20 mouse cellular contexts compared by ENCODE assay signal in the genomic region with DNA sequence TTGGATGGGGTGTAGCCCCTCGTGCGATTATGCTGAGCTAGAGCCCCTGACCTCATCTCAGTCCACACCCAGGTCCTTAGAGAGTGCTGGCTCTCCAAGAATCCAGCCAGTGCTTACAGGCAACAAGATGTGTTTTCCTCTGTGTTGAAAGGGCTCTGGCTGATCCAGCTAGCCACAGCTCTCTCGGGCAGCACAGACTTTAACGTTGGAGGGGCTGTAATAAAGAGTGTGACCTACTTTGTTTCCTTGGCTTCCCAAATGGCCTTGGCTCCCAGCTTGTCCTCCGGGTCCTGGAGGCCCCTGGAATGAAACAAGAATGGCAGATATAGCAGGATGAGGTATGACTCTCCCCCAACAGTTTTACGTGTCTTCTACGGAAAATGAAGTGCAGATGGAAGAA.
DNase-seq lines count a peak whose midpoint lies in the region; ATAC-seq lines count a peak whose summit lies in the region.
"Had no signal": no experiment of that assay in that cellular context is flagged by ENCODE, and none has a peak within 500 bp of the region (broad histone marks: within the 10 kb centered on the region; RNA-seq: fewer than 3 reads in every experiment).

No protein-coding gene starts in this region.

- no peak overlapping the region for H3K27ac ChIP-seq in heart, embryonic 11.5 days (ENCODE audit: low read depth, low read length)
- H3K27ac ChIP-seq: heart, embryonic 13.5 days; hindbrain, embryonic 14.5 days; macrophage; midbrain, embryonic 12.5 days had no signal

- WGBS in heart, embryonic 11.5 days (ENCODE audit: insufficient replicate concordance), result 76% methylated on average over 7 of the region's 7 CpGs

- no peaks in the 10 kb centered on the region for H3K4me1 ChIP-seq in heart, embryonic 11.5 days (ENCODE audit: control insufficient read depth, insufficient read depth, low read length)
- H3K4me1 ChIP-seq: midbrain, embryonic 12.5 days had no signal

- no peaks in the 10 kb centered on the region for H3K9me3 ChIP-seq in heart, embryonic 11.5 days (replicated peaks; ENCODE audit: control insufficient read depth, low read length)
- H3K9me3 ChIP-seq: heart, embryonic 13.5 days; midbrain, embryonic 12.5 days had no signal

- intact Hi-C loops in gastrocnemius, postnatal 36 days (cut with DNase I), result no loop called here

- no peaks in the 10 kb centered on the region for H3K36me3 ChIP-seq in heart, embryonic 11.5 days (ENCODE audit: control insufficient read depth, insufficient read depth, low read length)
- H3K36me3 ChIP-seq: heart, embryonic 13.5 days; midbrain, embryonic 12.5 days had no signal

- peak; percentile 59 to 82 for DNase-seq in heart, adult 18-20 months
- DNase-seq in gastrocnemius, adult 18-20 months (ENCODE audit: low spot score), result peak; percentile 61
- peak; percentile 31 to 41 for DNase-seq in gastrocnemius, postnatal 36 days
- DNase-seq in heart, postnatal 4 days, result peak; percentile 50
- DNase-seq in yolk sac, embryonic 10.5 days (ENCODE audit: low spot score), result no peak
- no peak for DNase-seq in adrenal gland, adult (ENCODE audit: inconsistent age in 2 of 2, low spot score in 1 of 2)
- DNase-seq: B cell, adult 2 months; cerebellum, adult 9-10 months; kidney, adult 18-20 months; kidney, postnatal 14 days; layer of hippocampus, adult 9-11 months; lung, embryonic 14.5 days; right cerebral cortex, postnatal 4 days; thymus, postnatal 4 days had no signal

- H3K9ac ChIP-seq in heart, embryonic 11.5 days (ENCODE audit: low read depth, low read length), result no peak overlapping the region
- H3K9ac ChIP-seq: heart, embryonic 13.5 days; hindbrain, embryonic 14.5 days; lung, embryonic 14.5 days; midbrain, embryonic 12.5 days had no signal

- ATAC-seq in heart, embryonic 11.5 days (replicated peaks; ENCODE audit: insufficient number of reproducible peaks, low FRiP score, low TSS enrichment), result no peak

- H3K4me3 ChIP-seq in heart, embryonic 11.5 days (ENCODE audit: low read depth, low read length), result no peak overlapping the region
- H3K4me3 ChIP-seq: heart, embryonic 13.5 days; midbrain, embryonic 12.5 days had no signal

- H3K27me3 ChIP-seq in heart, embryonic 11.5 days (ENCODE audit: control insufficient read depth, insufficient read depth, low read length), result no peaks in the 10 kb centered on the region
- H3K27me3 ChIP-seq: heart, embryonic 13.5 days; midbrain, embryonic 12.5 days had no signal

- H3K4me2 ChIP-seq in heart, embryonic 11.5 days, result no peak overlapping the region
- H3K4me2 ChIP-seq: heart, embryonic 13.5 days; hindbrain, embryonic 14.5 days; liver, embryonic 11.5 days; lung, embryonic 14.5 days; midbrain, embryonic 12.5 days had no signal

Comparison
In these comparisons a context has a peak if more than half of its experiments do, and no peak if none do; other contexts are left out.
1. DNase-seq: peak in heart, adult 18-20 months (2 of 2), gastrocnemius, adult 18-20 months (single experiment), gastrocnemius, postnatal 36 days (2 of 2) and heart, postnatal 4 days (single experiment); none in yolk sac, embryonic 10.5 days (single experiment) and adrenal gland, adult (0 of 2).